Mouse (Mus musculus): Measurements from ENCODE around the gene Opn3. TPM values are rescaled to one million over a fixed set of nuclear protein-coding genes. Genes with fewer than 3 reads are reported as not detected.

Gene Opn3
- total and polyA plus RNA-seq, 2 experiments from 2014 or later, result 6.7 to 22.0 TPM

- no peaks in the 10 kb centered on the region for H3K36me3 ChIP-seq (replicated peaks; ENCODE audit: control insufficient read depth, insufficient read depth, low read length)
- 78% methylated on average over 7 of the region's 7 CpGs for WGBS
- TF ChIP-seq EP300 (IDR thresholded peaks at IDR 0.05; ENCODE audit: low read depth) (no peak), CTCF (IDR thresholded peaks at IDR 0.05; ENCODE audit: low read depth) (no peak)
- no peak for ATAC-seq (ENCODE audit: insufficient read depth, low read depth)
- no peaks in the 10 kb centered on the region for H3K4me1 ChIP-seq (ENCODE audit: control insufficient read depth, insufficient read depth)
- H3K27me3 ChIP-seq (ENCODE audit: control insufficient read depth, insufficient read depth, low read length), result no peaks in the 10 kb centered on the region
- H3K9me3 ChIP-seq (replicated peaks; ENCODE audit: control insufficient read depth, low read length), result no peaks in the 10 kb centered on the region
- no peak overlapping the region for H3K27ac ChIP-seq (ENCODE audit: low read depth)
- no peak overlapping the region for H3K4me3 ChIP-seq (ENCODE audit: low read depth, low read length)
- no peak overlapping the region for H3K9ac ChIP-seq (replicated peaks; ENCODE audit: low read depth, low read length)
- DNase-seq (ENCODE audit: low spot score), result no peak
- H3K4me2 ChIP-seq (ENCODE audit: low read depth, low read length), result no peak overlapping the region
These were observed 18.8 kb downstream of the Opn3 start for GRCm38 (mm10) chr1:175673563-175674325.

GRCm38 (mm10) chr1:175671626-175672025 is 20.9 kb downstream of the Opn3 start:
- H3K9ac ChIP-seq (replicated peaks; ENCODE audit: low read depth, low read length), result no peak overlapping the region
- no peak overlapping the region for H3K4me3 ChIP-seq (ENCODE audit: low read depth, low read length)
- no peaks in the 10 kb centered on the region for H3K4me1 ChIP-seq (ENCODE audit: control insufficient read depth, insufficient read depth)
- H3K27me3 ChIP-seq (ENCODE audit: control insufficient read depth, insufficient read depth, low read length), result no peaks in the 10 kb centered on the region
- WGBS, result 7% methylated on average over 1 of the region's 1 CpGs
- no peak overlapping the region for H3K4me2 ChIP-seq (ENCODE audit: low read depth, low read length)
- H3K27ac ChIP-seq (ENCODE audit: low read depth), result no peak overlapping the region
- H3K9me3 ChIP-seq (replicated peaks; ENCODE audit: control insufficient read depth, low read length), result no peaks in the 10 kb centered on the region
- ATAC-seq (ENCODE audit: insufficient read depth, low read depth) (no peak), DNase-seq (ENCODE audit: low spot score) (no peak)
- TF ChIP-seq EP300 (IDR thresholded peaks at IDR 0.05; ENCODE audit: low read depth) (no peak), CTCF (IDR thresholded peaks at IDR 0.05; ENCODE audit: low read depth) (peak; percentile 49)
- no peaks in the 10 kb centered on the region for H3K36me3 ChIP-seq (replicated peaks; ENCODE audit: control insufficient read depth, insufficient read depth, low read length)

- no peak overlapping the region for H3K9ac ChIP-seq (replicated peaks; ENCODE audit: low read depth, low read length)
- no peak overlapping the region for H3K4me3 ChIP-seq (ENCODE audit: low read depth, low read length)
- no peaks in the 10 kb centered on the region for H3K27me3 ChIP-seq (ENCODE audit: control insufficient read depth, insufficient read depth, low read length)
- DNase-seq (ENCODE audit: low spot score) (no peak), ATAC-seq (ENCODE audit: insufficient read depth, low read depth) (no peak)
- H3K27ac ChIP-seq (ENCODE audit: low read depth), result no peak overlapping the region
- WGBS, result 82% methylated on average over 7 of the region's 7 CpGs
- no peaks in the 10 kb centered on the region for H3K9me3 ChIP-seq (replicated peaks; ENCODE audit: control insufficient read depth, low read length)
- TF ChIP-seq EP300 (IDR thresholded peaks at IDR 0.05; ENCODE audit: low read depth) (no peak), CTCF (IDR thresholded peaks at IDR 0.05; ENCODE audit: low read depth) (no peak)
- no peaks in the 10 kb centered on the region for H3K36me3 ChIP-seq (replicated peaks; ENCODE audit: control insufficient read depth, insufficient read depth, low read length)
- no peaks in the 10 kb centered on the region for H3K4me1 ChIP-seq (ENCODE audit: control insufficient read depth, insufficient read depth)
- H3K4me2 ChIP-seq (ENCODE audit: low read depth, low read length), result no peak overlapping the region
These were observed 22.5 kb downstream of the Opn3 start for GRCm38 (mm10) chr1:175670042-175670441.

GRCm38 (mm10) chr1:175669456-175669855 is 23.1 kb downstream of the Opn3 start:
- no peaks in the 10 kb centered on the region for H3K4me1 ChIP-seq (ENCODE audit: control insufficient read depth, insufficient read depth)
- no peak overlapping the region for H3K4me2 ChIP-seq (ENCODE audit: low read depth, low read length)
- WGBS, result 84% methylated on average over 3 of the region's 3 CpGs
- H3K4me3 ChIP-seq (ENCODE audit: low read depth, low read length), result no peak overlapping the region
- H3K27ac ChIP-seq (ENCODE audit: low read depth), result no peak overlapping the region
- H3K9me3 ChIP-seq (replicated peaks; ENCODE audit: control insufficient read depth, low read length), result no peaks in the 10 kb centered on the region
- H3K9ac ChIP-seq (replicated peaks; ENCODE audit: low read depth, low read length), result no peak overlapping the region
- H3K27me3 ChIP-seq (ENCODE audit: control insufficient read depth, insufficient read depth, low read length), result no peaks in the 10 kb centered on the region
- TF ChIP-seq EP300 (IDR thresholded peaks at IDR 0.05; ENCODE audit: low read depth), result no peak
- no peak for TF ChIP-seq CTCF (IDR thresholded peaks at IDR 0.05; ENCODE audit: low read depth)
- DNase-seq (ENCODE audit: low spot score) (no peak), ATAC-seq (ENCODE audit: insufficient read depth, low read depth) (no peak)
- no peaks in the 10 kb centered on the region for H3K36me3 ChIP-seq (replicated peaks; ENCODE audit: control insufficient read depth, insufficient read depth, low read length)

GRCm38 (mm10) chr1:175668666-175669405 is 23.7 kb downstream of the Opn3 start:
- H3K36me3 ChIP-seq (replicated peaks; ENCODE audit: control insufficient read depth, insufficient read depth, low read length), result no peaks in the 10 kb centered on the region
- no peak overlapping the region for H3K4me3 ChIP-seq (ENCODE audit: low read depth, low read length)
- ATAC-seq (ENCODE audit: insufficient read depth, low read depth) (no peak), DNase-seq (ENCODE audit: low spot score) (peak; percentile 30)
- H3K27me3 ChIP-seq (ENCODE audit: control insufficient read depth, insufficient read depth, low read length), result no peaks in the 10 kb centered on the region
- H3K9me3 ChIP-seq (replicated peaks; ENCODE audit: control insufficient read depth, low read length), result no peaks in the 10 kb centered on the region
- H3K4me2 ChIP-seq (ENCODE audit: low read depth, low read length), result no peak overlapping the region
- no peaks in the 10 kb centered on the region for H3K4me1 ChIP-seq (ENCODE audit: control insufficient read depth, insufficient read depth)
- WGBS, result 61% methylated on average over 5 of the region's 5 CpGs
- H3K9ac ChIP-seq (replicated peaks; ENCODE audit: low read depth, low read length), result no peak overlapping the region
- TF ChIP-seq EP300 (IDR thresholded peaks at IDR 0.05; ENCODE audit: low read depth) (no peak), CTCF (IDR thresholded peaks at IDR 0.05; ENCODE audit: low read depth) (peak; percentile 75)
- no peak overlapping the region for H3K27ac ChIP-seq (ENCODE audit: low read depth)
